Mouse (Mus musculus) myocyte (in vitro differentiated cells): ENCODE results near the gene Arl4c.

ENCODE experiments used
- CEBPB ChIP-seq: IDR thresholded peaks from 2 replicates; pipeline ENCODE4 v1.6.1; 2011; ENCODE audit warnings: mild to moderate bottlenecking, moderate library complexity; ENCODE audit not compliant: poor library complexity, insufficient read depth, severe bottlenecking
- E2F4 ChIP-seq: IDR thresholded peaks from one replicate; pipeline ENCODE4 v1.6.1; 2011; ENCODE audit warnings: mild to moderate bottlenecking, control low read depth, moderate library complexity; ENCODE audit not compliant: insufficient read depth
- MAX ChIP-seq: IDR thresholded peaks from one replicate; pipeline ENCODE4 v1.6.1; 2011; ENCODE audit warnings: low read depth, mild to moderate bottlenecking, control low read depth
- MYOD1 ChIP-seq, 3 experiments: IDR thresholded peaks; one replicate each; pipeline ENCODE4 v1.6.1; 2011; ENCODE audit warnings: control low read depth in 2 of 3, low read depth in 2 of 3, mild to moderate bottlenecking in 2 of 3, moderate library complexity in 1 of 3; ENCODE audit not compliant: insufficient read length in 2 of 3, control insufficient read depth in 1 of 3
- MYOG ChIP-seq, 3 experiments: IDR thresholded peaks; one replicate each; pipeline ENCODE4 v1.6.1; 2011; ENCODE audit warnings: control low read depth in 2 of 3, low read depth in 2 of 3, mild to moderate bottlenecking in 2 of 3; ENCODE audit not compliant: insufficient read length in 2 of 3, control insufficient read depth in 1 of 3, insufficient read depth in 1 of 3
- POLR2A ChIP-seq: IDR thresholded peaks from one replicate; pipeline ENCODE4 v1.6.1; 2011; ENCODE audit warnings: low read depth, mild to moderate bottlenecking, control low read depth, moderate library complexity; ENCODE audit not compliant: insufficient read length
- POLR2AphosphoS2 ChIP-seq: IDR thresholded peaks from one replicate; pipeline ENCODE4 v1.6.1; 2011; ENCODE audit warnings: low read depth, control low read depth; ENCODE audit not compliant: insufficient read length
- REST ChIP-seq: IDR thresholded peaks from one replicate; pipeline ENCODE4 v1.6.1; 2011; ENCODE audit warnings: mild to moderate bottlenecking, control low read depth, moderate library complexity; ENCODE audit not compliant: insufficient read depth, insufficient read length
- SRF ChIP-seq: IDR thresholded peaks from one replicate; pipeline ENCODE4 v1.6.1; 2011; ENCODE audit warnings: low read depth; ENCODE audit not compliant: control insufficient read depth, insufficient read length
- TCF12 ChIP-seq: IDR thresholded peaks from one replicate; pipeline ENCODE4 v1.6.1; 2011; ENCODE audit warnings: mild to moderate bottlenecking, control low read depth; ENCODE audit not compliant: poor library complexity, insufficient read depth, severe bottlenecking
- TCF3 ChIP-seq: IDR thresholded peaks from one replicate; pipeline ENCODE4 v1.6.1; 2011; ENCODE audit warnings: low read depth, control low read depth; ENCODE audit not compliant: insufficient read length
- USF1 ChIP-seq: IDR thresholded peaks from one replicate; pipeline ENCODE4 v1.6.1; 2011; ENCODE audit warnings: low read depth, mild to moderate bottlenecking, control low read depth, moderate library complexity

DNA sequence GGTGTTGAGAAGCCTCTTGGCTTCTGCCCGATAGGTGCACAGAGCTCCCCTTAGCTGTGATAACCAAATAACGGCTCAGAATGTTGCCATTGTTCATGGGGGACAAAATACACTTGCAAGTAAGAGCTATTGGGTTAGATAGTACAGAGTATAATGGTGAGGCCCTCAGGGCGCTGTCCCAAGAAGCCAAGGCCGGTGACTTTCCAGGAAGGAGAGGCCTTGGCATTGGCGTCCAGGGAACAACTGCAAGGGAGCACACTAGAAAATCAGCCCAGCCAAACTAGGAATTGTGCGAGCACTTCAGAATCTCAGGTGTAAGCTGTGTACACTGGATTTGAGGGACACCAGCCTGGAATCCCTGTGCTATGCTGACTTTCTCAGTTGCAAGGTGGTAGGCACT, 11.4 kb downstream of the Arl4c start:
- TF ChIP-seq MYOG (IDR thresholded peaks at IDR 0.05; ENCODE audit: control insufficient read depth in 1 of 3, insufficient read depth in 1 of 3, insufficient read length in 2 of 3, low read depth in 2 of 3) (no peak), POLR2A (no peak), TCF12 (no peak), MAX (no peak), USF1 (no peak), TCF3 (no peak), CEBPB (no peak), MYOD1 (IDR thresholded peaks at IDR 0.05; ENCODE audit: control insufficient read depth in 1 of 3, insufficient read length in 2 of 3, low read depth in 2 of 3) (no peak), POLR2AphosphoS2 (no peak), REST (no peak), E2F4 (no peak), SRF (no peak)
